Mouse (Mus musculus): ENCODE measurements around the gene Olfr821. TPM values are rescaled to one million over a fixed set of nuclear protein-coding genes. Genes with fewer than 3 reads are reported as not detected.
"Not testable (repeated sequence)": the region's sequence is repeated elsewhere in the genome, so short reads cannot be mapped to it uniquely, and the experiment has no call there.

Olfr821 gene
- polyA plus RNA-seq (2012; rRNA removed) = not detected in 2 replicates

DNA sequence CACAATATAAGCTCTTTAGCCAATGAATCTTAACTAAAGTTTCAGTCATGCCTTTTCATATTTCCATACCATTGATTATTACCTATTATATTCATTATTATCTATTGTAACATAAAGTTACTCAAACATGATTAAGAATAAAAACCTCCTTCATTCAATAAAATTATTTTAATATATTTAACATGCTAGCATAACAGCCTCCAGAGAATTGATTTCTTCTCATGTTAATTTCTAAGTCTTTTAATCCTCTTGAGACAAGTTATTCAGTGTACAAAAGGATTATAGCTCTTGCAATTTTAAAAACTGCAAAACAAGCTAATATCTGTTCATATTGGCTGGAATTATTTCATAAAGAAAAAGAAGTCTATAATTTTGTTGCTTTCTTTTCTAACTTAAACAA, at the start of gene Olfr821:
Gene Olfr821, plus strand, starts transcription at position 301 of the 400 bp plus-strand sequence.
- DNase-seq (ENCODE audit: low spot score) = no peak

DNA sequence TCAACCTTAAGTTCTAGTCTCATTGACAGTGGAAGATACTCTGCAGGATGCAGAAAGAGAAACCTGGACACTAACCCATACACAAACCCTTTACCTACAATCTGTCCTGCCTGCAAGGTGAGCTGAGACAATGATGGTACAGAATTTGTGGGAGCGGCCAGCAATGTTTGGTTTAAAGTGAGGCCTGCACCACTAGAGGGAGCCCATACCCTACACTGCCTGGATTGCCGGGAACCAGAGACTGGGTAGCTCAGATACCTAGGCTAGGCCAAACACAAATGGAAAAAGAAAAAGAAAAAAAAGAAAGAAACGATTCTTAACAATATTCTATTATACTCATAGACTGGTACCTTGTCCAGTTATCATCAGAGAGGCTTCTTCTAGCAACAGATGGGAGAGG, 48.3 kb upstream of the Olfr821 start:
- DNase-seq (ENCODE audit: low spot score) = not testable (repeated sequence)

DNA sequence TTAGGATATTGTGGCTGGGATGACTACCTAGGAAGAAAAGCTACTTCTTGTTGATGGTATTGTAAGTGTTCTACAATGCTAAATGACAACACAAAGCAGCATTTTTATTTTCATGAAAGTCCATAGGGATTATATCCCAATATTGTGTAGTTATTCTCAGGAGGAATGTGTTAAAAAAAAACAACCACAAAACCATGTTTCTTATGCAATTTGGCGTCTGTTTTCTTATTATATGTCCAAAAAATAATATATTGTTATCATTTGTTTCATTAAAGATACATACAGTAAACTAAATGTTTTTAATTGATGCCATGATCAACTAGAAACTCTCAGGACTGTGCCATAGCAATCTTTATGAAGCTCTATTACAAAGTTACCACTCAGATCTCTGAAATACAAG, 45.2 kb upstream of the Olfr821 start, which contains the start of gene Gm10310:
Gene Gm10310, minus strand, starts transcription at position 101 of the 400 bp plus-strand sequence.
- DNase-seq (ENCODE audit: low spot score) = not testable (repeated sequence)

DNA sequence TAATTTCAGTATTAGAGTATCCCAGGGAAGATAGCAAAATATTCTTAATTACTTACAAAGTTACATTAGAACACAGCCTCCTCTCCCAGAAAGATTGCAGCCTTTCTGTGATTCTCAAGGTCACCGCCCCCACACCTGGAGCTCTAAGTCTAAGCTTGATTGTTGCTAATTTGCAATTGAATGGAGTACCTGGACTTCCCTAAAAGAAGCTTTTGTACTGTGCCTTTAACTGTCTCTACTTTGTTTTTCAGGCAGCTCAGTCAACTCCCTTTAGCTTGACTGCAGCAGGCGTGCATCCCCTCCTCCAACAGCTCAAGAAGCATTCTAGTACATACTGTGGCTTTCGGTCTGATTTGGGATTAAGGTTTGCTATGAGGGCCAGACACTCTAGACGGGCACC, 26.0 kb upstream of the Olfr821 start:
- not testable (repeated sequence) for DNase-seq (ENCODE audit: low spot score)

DNA sequence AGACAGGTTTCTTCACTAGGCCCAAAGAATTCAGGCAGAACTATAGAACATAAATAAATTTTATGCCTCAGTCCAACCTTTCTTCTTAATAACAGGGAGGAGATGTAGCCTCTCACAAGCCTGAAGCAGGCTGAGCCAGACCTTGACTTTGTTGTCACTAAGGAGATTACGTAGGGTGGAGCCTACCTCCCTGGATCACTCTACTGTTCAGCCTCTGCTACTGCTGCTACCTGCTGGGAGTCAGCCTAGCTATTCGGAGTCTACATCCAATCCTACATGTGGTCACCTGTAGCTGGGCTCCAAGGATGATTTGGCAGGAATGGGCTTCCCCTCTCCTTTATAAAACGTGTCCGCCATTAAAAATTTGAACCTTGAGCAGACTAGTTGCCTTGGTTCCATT, 24.8 kb upstream of the Olfr821 start:
- DNase-seq (ENCODE audit: low spot score) = not testable (repeated sequence)

DNA sequence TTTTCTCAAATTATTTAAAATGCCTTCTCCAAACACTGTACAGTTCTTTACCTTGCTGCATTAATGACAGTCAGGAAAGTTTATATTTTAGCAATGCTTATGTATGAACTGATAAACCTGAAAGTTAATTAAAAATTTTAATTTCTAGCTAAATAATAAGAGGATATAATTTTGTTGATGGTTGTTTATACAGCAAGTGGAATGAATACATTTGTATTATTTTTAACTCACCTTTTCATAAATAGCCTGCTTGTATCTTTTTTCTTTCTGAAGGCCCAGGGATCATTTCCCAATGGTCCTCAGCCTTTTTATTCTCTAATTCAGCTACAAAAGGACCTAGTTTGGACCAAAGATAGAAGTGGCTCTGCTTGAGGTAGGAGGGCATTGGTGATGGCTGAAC, 17.8 kb upstream of the Olfr821 start, which contains the start of gene Olfr820:
Gene Olfr820, plus strand, starts transcription at position 301 of the 400 bp plus-strand sequence.
- DNase-seq (ENCODE audit: low spot score) = no peak

DNA sequence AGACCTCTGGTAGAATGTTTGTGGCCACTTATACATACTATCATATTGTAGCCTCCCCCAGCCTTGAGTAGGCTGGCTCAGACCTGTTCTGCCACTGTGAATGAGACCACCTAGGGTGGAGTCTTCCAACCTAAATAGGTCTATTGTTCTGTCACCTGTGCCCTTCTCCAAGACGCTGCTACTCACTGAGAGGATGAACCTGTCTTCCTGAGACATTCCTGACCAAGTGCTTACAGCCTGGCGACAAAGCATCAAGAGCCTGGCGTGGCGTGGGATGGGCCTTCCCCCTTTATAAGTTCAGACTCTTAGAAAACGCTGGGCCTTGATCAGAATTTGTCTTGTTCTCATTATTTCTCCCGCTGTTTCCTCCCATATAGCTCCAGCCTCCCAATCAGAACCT, 6.9 kb downstream of the Olfr821 start:
- DNase-seq (ENCODE audit: low spot score) = no peak

DNA sequence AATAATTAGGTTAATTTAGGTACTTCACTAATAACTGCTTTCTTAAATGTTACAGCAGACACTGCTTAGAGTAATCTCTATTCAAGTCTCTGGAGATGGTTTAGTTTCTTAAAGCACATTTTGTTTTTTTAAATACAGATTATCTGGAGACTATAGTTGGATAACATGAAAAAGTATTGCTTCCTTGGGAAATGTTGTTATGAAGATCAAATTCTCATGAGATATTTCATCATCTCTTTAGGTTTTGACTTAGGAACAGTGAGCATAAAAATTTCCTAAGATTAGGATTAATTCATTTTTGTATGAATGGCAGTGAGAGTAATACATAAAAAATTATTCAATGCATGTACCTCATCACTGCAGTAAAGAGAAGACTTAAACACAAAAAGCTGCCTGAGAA, 40.8 kb downstream of the Olfr821 start, which contains the start of gene Olfr822:
Gene Olfr822, plus strand, starts transcription at position 301 of the 400 bp plus-strand sequence.
- DNase-seq (ENCODE audit: low spot score) = no peak

Other genes with a start within 250 kb of the Olfr821 start
- gene Olfr810, start 235.4 kb upstream of the Olfr821 start, polyA plus RNA-seq (2012; rRNA removed) = not detected in 2 replicates
- not detected in 2 replicates for gene Olfr811, start 226.0 kb upstream of the Olfr821 start, polyA plus RNA-seq (2012; rRNA removed)
- not detected in 2 replicates for gene Olfr812, start 184.3 kb upstream of the Olfr821 start, polyA plus RNA-seq (2012; rRNA removed)
- gene Olfr813, start 175.0 kb upstream of the Olfr821 start, polyA plus RNA-seq (2012; rRNA removed) = not detected in 2 replicates
- gene Olfr814, start 150.5 kb upstream of the Olfr821 start, polyA plus RNA-seq (2012; rRNA removed) = not detected in 2 replicates
- gene Olfr815, start 124.5 kb upstream of the Olfr821 start, polyA plus RNA-seq (2012; rRNA removed) = not detected in 2 replicates
- gene Olfr816, start 114.8 kb upstream of the Olfr821 start, polyA plus RNA-seq (2012; rRNA removed) = not detected in 2 replicates
- not detected in 2 replicates for gene Olfr818, start 81.2 kb upstream of the Olfr821 start, polyA plus RNA-seq (2012; rRNA removed)
- not detected in 2 replicates for gene Olfr819, start 63.1 kb upstream of the Olfr821 start, polyA plus RNA-seq (2012; rRNA removed)
- gene Olfr247, start 54.2 kb upstream of the Olfr821 start, polyA plus RNA-seq (2012; rRNA removed) = not detected in 2 replicates
- gene Gm10310, start 45.3 kb upstream of the Olfr821 start, polyA plus RNA-seq (2012; rRNA removed) = not detected in 2 replicates
- not detected in 2 replicates for gene Olfr820, start 17.7 kb upstream of the Olfr821 start, polyA plus RNA-seq (2012; rRNA removed)
- gene Olfr822, start 40.9 kb downstream of the Olfr821 start, polyA plus RNA-seq (2012; rRNA removed) = not detected in 2 replicates
- not detected in 2 replicates for gene Olfr823, start 85.0 kb downstream of the Olfr821 start, polyA plus RNA-seq (2012; rRNA removed)
- not detected in 2 replicates for gene Olfr824, start 99.7 kb downstream of the Olfr821 start, polyA plus RNA-seq (2012; rRNA removed)
- gene Olfr825, start 136.4 kb downstream of the Olfr821 start, polyA plus RNA-seq (2012; rRNA removed) = not detected in 2 replicates
- not detected in 2 replicates for gene Olfr826, start 153.8 kb downstream of the Olfr821 start, polyA plus RNA-seq (2012; rRNA removed)
- not detected in 2 replicates for gene Olfr827, start 184.1 kb downstream of the Olfr821 start, polyA plus RNA-seq (2012; rRNA removed)
- not detected in 2 replicates for gene Neurod4, start 249.9 kb downstream of the Olfr821 start, polyA plus RNA-seq (2012; rRNA removed)